Mouse (Mus musculus) kidney, adult 2 months (tissue): ENCODE results near the gene Avil.

ENCODE experiments used
- CTCF ChIP-seq: fragments of 200-500 bp; conservative IDR thresholded peaks from 2 replicates; pipeline ENCODE4 v1.5.1; 2011; ENCODE audit warnings: low read depth, mild to moderate bottlenecking, control low read depth, low read length, moderate library complexity, mixed read lengths; ENCODE audit not compliant: insufficient read depth, insufficient read length
- POLR2A ChIP-seq: fragments of 200-500 bp; IDR thresholded peaks from one replicate; pipeline ENCODE4 v1.6.1; 2011; ENCODE audit warnings: low read depth, low read length, control low read depth

DNA sequence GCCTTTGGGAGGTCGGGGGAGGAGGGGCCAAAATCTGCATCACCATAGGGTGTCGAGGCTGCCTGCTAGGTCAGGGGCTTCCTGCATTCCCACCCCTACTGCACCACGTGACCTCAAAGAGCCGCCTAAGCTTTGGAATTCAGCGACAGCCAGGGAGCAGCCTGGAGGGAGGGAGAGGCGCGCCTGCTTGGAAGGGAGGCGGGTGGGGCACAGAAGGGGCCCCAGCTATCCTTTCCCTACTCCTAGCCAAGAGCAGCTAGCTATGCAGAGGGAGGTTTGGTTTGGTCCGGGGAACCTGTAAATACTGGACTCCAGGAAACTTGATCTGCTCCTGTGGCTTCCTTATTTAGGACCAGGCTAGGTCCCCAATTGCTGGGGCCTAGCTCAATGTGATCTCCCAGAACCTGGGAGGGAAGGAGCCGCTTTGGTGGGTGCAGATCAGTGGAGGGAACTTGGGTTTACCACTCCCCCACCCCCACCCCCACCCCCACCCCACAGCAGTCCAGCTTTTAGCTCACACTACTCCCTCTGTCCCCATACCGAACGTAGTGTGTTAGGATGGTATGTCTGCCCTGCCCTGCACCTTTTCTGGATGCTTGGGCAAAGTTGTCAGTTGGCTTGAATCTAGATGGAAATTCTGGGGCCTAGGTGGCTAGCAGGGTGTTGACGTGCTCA is 28.3 kb upstream of the Avil start:
- TF ChIP-seq CTCF (no peak), POLR2A (no peak)
